Mouse (Mus musculus) midbrain, embryonic 16.5 days (tissue): ENCODE results near the gene Adam17. TPM values are rescaled to one million over a fixed set of nuclear protein-coding genes. Genes with fewer than 3 reads are reported as not detected.

Experiments
- ATAC-seq: fragments of 200-750 bp; cut with Nextera tagmentation; 2 replicates; pipeline ENCODE4 v1.8.0; 2017; ENCODE audit warnings: moderate TSS enrichment
- H3K27ac ChIP-seq: fragments of 300-500 bp; sonication (generic); 2 replicates; pipeline ENCODE4 v1.5.1; 2014; ENCODE audit warnings: mild to moderate bottlenecking, low read length, mixed read lengths
- H3K27me3 ChIP-seq: fragments of 300-500 bp; sonication (generic); 2 replicates; pipeline ENCODE4 v1.6.1; 2014; ENCODE audit warnings: low read depth, low read length, mixed read lengths; ENCODE audit not compliant: control insufficient read depth, insufficient read depth
- H3K36me3 ChIP-seq: fragments of 300-500 bp; sonication (generic); 2 replicates; pipeline ENCODE4 v1.6.1; 2014; ENCODE audit warnings: mild to moderate bottlenecking, low read length, moderate library complexity, mixed read lengths; ENCODE audit not compliant: control insufficient read depth, insufficient read depth
- H3K4me1 ChIP-seq: fragments of 300-500 bp; sonication (generic); 2 replicates; pipeline ENCODE4 v1.6.1; 2014; ENCODE audit warnings: mild to moderate bottlenecking, low read length, mixed read lengths; ENCODE audit not compliant: control insufficient read depth, insufficient read depth
- H3K4me2 ChIP-seq: fragments of 300-500 bp; sonication (generic); 2 replicates; pipeline ENCODE4 v1.6.1; 2014; ENCODE audit warnings: mild to moderate bottlenecking, low read length, mixed read lengths
- H3K4me3 ChIP-seq: fragments of 300-500 bp; sonication (generic); 2 replicates; pipeline ENCODE4 v1.5.1; 2014; ENCODE audit warnings: low read depth, mild to moderate bottlenecking, low read length, moderate library complexity, mixed read lengths
- H3K9ac ChIP-seq: fragments of 300-500 bp; sonication (generic); 2 replicates; pipeline ENCODE4 v1.6.1; 2014; ENCODE audit warnings: low read depth, low read length, mixed read lengths
- H3K9me3 ChIP-seq: fragments of 300-500 bp; sonication (generic); replicated peaks from 2 replicates; pipeline ENCODE4 v1.6.1; 2014; ENCODE audit warnings: mild to moderate bottlenecking, low read length, mixed read lengths; ENCODE audit not compliant: control insufficient read depth, poor library complexity, severe bottlenecking
- WGBS: fragments of 180-500 bp; shearing (Covaris S2); extraction: QIAGEN DNeasy Blood & Tissue Kit; methylation state at CpG from one replicate; pipeline ENCODE4 v1.1.7; 2014; 5-methylcytosine and 5-hydroxymethylcytosine counted together
- polyA plus RNA-seq: library from polyadenylated mRNA; unstranded; fragments of >200 nt; fragmentation: Nextera tagmentation; extraction: Ambion mirVana; gene quantifications from 2 replicates; pipeline ENCODE4 v1.2.1, GENCODE M21; 2015

The Adam17 gene
- polyA plus RNA-seq, 1 experiment from 2014 or later: 16.0 TPM

DNA sequence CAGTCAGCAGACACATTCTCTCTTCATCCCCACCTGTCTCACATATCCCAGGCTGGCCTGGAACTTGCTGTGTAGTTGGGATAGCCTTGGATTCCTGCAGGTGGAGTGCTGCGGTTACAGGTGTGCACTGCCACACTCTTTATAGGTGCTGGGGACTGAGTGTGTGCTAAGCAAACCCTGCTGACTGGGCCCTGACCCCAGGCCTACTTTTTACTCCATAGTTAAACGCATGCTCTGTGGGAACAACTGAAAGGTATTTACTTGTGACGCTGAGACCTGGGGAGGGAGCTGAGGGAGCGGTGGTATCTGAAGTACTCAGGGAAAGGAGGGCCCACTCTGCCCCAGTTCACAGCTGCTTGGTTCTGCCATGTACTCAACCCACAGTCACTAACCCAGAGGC lies 51.1 kb downstream of the Adam17 start:
- no peak overlapping the region for H3K4me2 ChIP-seq
- no peak overlapping the region for H3K4me3 ChIP-seq
- peaks cover 16% of the 10 kb centered on the region for H3K36me3 ChIP-seq
- H3K9me3 ChIP-seq: no peaks in the 10 kb centered on the region
- no peaks in the 10 kb centered on the region for H3K4me1 ChIP-seq
- WGBS: 95% methylated on average over 4 of the region's 4 CpGs
- no peak for ATAC-seq
- no peak overlapping the region for H3K9ac ChIP-seq
- H3K27me3 ChIP-seq: no peaks in the 10 kb centered on the region
- no peak overlapping the region for H3K27ac ChIP-seq

DNA sequence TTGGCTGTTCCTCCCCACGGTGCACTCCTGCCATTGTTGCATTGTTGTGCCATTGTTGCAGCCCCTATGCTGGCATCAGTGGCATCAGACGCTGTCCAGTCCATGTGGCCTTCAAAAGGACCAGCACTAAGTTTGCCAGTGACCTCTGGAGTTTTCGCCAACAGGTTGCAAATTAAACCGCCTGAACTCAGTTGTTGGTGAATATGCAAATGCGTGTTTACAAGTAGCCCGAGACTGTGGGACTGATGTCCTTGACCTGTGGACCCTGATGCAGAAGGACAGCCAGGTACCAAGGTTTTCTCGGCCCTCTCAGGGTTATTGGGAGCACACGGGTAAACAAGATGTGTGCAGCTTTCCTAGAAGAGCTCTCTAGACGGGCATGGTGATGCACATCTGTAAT lies 52.3 kb downstream of the Adam17 start:
- Histone ChIP-seq H3K9me3 (no peaks in the 10 kb centered on the region), H3K4me3 (no peak overlapping the region), H3K27me3 (no peaks in the 10 kb centered on the region), H3K9ac (no peak overlapping the region), H3K4me1 (no peaks in the 10 kb centered on the region), H3K4me2 (no peak overlapping the region), H3K27ac (no peak overlapping the region), H3K36me3 (peaks cover 10% of the 10 kb centered on the region)
- ATAC-seq: no peak
- 86% methylated on average over 9 of the region's 9 CpGs for WGBS

DNA sequence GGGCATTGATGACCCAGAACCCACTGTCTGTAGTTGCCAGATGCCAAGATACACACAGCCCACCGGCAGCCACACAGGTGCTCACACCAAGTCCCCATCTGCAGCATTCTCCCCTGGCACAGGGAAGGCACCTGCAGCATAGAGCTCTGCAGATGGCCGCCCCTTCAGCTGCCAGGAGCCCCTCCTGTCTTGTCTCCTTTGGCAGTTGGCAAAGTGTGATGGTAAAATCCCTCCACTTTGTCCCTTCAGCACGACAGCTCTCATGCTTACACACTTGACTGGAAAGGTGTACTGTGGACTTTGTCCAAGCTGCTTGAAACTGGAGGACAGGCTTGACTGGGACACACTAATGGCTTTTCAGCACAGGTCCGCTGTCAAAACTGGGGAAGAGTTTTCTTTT lies 53.1 kb downstream of the Adam17 start:
- H3K27me3 ChIP-seq: no peaks in the 10 kb centered on the region
- 93% methylated on average over 4 of the region's 4 CpGs for WGBS

DNA sequence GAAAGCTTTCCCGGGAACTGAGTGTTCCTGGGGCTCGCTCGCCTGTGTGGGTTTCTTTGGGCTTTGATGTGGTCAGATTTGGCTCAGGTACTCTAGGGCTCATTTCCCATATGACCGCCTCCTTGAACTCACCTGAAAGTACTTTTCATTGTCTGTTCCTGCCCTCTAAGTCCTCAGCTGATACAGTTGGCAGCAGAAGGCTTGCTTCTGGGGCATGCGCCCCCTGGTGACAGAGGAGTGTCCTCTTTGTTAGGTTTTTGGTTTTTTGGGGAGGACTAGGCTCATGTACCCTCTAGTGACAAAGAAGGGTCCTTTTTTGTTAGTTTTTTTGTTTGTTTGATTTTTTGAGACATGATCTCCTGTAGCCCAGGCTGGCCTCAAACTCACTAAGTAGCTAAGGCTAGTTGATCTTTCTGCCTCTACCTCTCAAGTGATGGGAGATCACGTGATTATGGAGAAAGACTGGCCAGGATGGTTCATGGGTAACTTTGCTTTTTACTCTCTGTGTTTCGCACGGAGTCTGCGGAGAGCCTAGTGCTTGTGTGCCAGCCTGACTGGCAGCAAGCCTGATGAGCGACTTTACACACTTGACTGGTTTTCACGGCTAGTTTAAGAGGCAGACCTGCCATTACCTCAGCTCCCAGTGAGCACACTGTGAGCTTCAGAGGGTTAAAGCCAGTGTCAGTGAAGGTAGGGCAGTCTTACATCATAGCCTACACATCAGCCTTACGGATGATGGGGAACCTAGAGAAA lies 55.1 kb downstream of the Adam17 start:
- Histone ChIP-seq H3K4me3 (no peak overlapping the region), H3K4me2 (no peak overlapping the region), H3K36me3 (no peaks in the 10 kb centered on the region), H3K9me3 (no peaks in the 10 kb centered on the region), H3K27ac (no peak overlapping the region), H3K4me1 (no peaks in the 10 kb centered on the region), H3K9ac (no peak overlapping the region), H3K27me3 (no peaks in the 10 kb centered on the region)
- WGBS: 75% methylated on average over 12 of the region's 12 CpGs
- no peak for ATAC-seq

More for the DNA sequence above, 53.1 kb downstream of the Adam17 start:
- Histone ChIP-seq H3K27ac (no peak overlapping the region), H3K9me3 (no peaks in the 10 kb centered on the region), H3K4me1 (no peaks in the 10 kb centered on the region), H3K36me3 (peaks cover 10% of the 10 kb centered on the region), H3K4me2 (no peak overlapping the region), H3K4me3 (no peak overlapping the region), H3K9ac (no peak overlapping the region)
- no peak for ATAC-seq

DNA sequence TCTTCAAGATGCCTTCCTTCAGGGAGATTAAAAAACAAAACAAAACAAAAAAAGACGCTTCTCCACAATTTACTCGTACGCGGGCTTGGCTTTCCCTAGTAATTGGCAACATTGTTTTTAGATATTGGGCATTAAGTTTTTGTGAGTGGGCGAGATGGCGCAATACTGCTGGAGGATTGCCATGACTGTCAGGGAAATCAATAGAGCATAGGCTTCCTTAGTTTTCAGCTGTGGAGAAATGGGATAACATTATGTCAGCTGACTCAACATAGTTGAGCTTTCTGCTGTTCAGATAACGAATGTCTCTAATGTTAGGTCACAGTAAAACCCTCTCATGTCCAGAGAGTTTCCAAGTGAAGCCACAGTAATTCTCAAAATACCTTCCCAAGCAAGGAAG lies 56.6 kb downstream of the Adam17 start:
- Histone ChIP-seq H3K9ac (peak overlapping the region; percentile 66; the same call in 1 of the 2 replicates), H3K4me1 (no peaks in the 10 kb centered on the region), H3K9me3 (no peaks in the 10 kb centered on the region), H3K4me2 (peak overlapping the region; percentile 59), H3K4me3 (peak overlapping the region; percentile 54), H3K27ac (no peak overlapping the region), H3K36me3 (peaks cover 7% of the 10 kb centered on the region), H3K27me3 (no peaks in the 10 kb centered on the region)
- 25% methylated on average over 7 of the region's 7 CpGs for WGBS
- ATAC-seq: no peak

DNA sequence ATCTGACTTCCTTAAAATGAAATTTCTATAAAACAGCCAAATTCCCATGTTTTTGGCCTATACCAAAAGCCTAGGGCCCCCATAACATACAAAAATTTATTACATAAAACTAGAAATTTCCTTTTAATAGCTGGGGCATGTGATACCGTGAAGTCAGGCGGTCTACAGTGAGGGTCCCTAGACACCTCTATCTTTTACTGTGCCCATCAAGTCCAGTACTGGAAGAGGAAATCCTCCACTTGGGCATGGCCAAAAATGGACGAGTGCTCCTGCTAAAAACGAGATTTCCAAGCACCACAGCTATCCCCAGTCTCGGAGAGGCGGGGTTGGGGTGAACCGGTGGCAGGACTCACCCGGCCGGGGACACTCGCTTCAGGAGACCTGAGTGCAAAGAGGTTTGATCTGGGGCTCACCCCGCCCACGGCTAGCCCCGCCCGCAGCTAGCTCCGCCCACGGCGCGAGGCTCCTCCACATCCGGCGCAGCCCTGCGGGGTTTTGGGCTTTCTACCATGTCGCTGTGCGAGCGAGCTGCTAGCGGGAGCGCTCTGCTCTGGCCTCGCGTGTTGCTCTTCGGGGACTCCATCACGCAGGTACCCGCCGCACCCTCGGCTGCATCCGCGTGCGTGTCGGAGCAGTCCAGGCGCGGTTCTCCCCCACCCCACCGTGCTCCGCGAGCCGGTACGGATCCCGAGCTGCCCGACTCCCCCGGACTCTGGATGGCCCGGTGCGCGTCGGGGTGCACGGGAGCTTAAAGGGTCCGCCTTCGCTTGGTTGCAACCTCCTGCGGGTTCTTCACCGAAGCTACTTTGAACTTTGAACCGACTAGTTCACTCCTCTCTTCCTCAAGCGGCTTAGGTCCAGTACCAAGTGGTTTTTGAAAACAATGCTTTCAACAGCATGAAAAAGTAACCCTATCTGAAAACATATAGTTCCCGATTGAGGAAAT lies 57.2 kb downstream of the Adam17 start, which contains the start of gene Iah1:
Gene Iah1, plus strand, starts transcription at position 467 of the 946 bp plus-strand sequence.
- Histone ChIP-seq H3K4me2 (peak within 1 kb of the TSS; percentile 59), H3K36me3 (peaks cover 8% of the 10 kb centered on the region), H3K9ac (peak within 1 kb of the TSS; percentile 66), H3K4me3 (peak within 1 kb of the TSS; percentile 54), H3K27me3 (no peaks in the 10 kb centered on the region), H3K27ac (no peak within 1 kb of the TSS; the same call in 1 of the 2 replicates), H3K9me3 (no peaks in the 10 kb centered on the region), H3K4me1 (no peaks in the 10 kb centered on the region)
- WGBS: 2% methylated on average over 59 of the region's 59 CpGs
- peak; percentile 92 for ATAC-seq

DNA sequence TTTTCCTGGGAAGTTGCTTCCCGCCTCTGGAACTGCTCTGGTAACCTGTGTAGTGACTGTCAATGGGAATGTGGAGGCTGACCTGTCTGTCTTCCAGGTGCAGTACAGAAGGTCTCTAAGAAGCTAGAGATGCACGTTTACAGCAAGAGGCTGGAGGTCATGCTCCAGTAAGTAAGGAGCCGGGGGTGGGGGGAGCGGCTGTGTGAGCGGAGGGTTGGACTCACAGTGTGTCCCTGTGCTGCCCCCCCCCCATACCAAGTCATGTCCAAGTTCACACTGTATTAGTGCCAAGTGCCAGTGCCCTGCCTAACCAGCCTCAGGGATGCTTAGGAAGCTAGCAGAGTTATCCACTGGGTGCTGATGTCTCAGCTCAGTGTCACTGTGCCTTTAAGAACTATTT lies 61.2 kb downstream of the Adam17 start:
- Histone ChIP-seq H3K4me1 (no peaks in the 10 kb centered on the region), H3K9ac (no peak overlapping the region), H3K27ac (no peak overlapping the region), H3K4me3 (no peak overlapping the region), H3K36me3 (peaks cover 32% of the 10 kb centered on the region), H3K4me2 (no peak overlapping the region), H3K9me3 (no peaks in the 10 kb centered on the region), H3K27me3 (no peaks in the 10 kb centered on the region)
- ATAC-seq: no peak
- WGBS: 92% methylated on average over 5 of the region's 5 CpGs

DNA sequence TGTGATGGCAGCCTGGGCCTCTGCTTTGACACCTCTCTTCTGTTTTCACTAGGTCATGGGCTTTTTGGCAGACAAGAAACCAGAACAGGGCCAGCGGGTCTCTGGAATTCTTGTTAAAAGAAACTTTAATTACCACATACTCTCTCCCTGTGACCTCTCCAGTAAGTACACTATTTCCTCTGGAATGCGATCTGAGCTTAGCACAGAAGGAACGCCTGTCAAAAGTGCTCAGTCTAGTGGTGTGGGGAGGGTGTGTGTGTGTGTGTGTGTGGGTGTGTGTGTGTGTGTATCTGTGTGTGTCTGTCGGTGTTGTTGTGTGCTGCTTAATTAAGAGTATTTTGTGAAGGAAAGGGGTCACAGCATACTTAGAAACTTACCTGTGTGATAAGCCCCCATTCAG lies 66.7 kb downstream of the Adam17 start:
- H3K27me3 ChIP-seq: no peaks in the 10 kb centered on the region
- H3K36me3 ChIP-seq: peaks cover 55% of the 10 kb centered on the region
- no peak overlapping the region for H3K27ac ChIP-seq
- WGBS: 93% methylated on average over 4 of the region's 4 CpGs
- H3K4me2 ChIP-seq: no peak overlapping the region
- no peak overlapping the region for H3K4me3 ChIP-seq
- no peak for ATAC-seq
- H3K4me1 ChIP-seq: no peaks in the 10 kb centered on the region
- no peak overlapping the region for H3K9ac ChIP-seq
- no peaks in the 10 kb centered on the region for H3K9me3 ChIP-seq

DNA sequence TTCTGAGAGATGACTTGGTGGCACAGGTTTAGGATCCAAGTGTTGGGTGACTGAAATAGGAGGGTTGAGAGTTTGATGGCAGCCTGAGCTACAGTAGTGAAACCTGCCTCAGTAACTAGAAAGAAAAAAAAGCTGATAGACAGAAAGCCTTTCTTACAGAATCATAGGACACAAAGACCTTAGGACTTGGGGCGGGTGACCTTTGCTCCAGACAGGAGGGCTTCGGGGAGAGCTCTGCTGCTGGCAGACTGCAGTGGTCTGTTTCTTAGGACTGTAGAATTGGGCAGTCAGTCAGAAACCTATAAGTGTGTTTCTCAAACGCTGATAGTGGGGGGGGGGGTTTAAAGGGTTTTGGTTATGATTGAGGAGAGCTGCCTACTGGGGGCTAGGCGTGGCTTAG lies 67.7 kb downstream of the Adam17 start:
- H3K36me3 ChIP-seq: peaks cover 59% of the 10 kb centered on the region

More for the DNA sequence above, 67.7 kb downstream of the Adam17 start:
- Histone ChIP-seq H3K4me1 (no peaks in the 10 kb centered on the region), H3K9ac (no peak overlapping the region), H3K4me3 (no peak overlapping the region), H3K27ac (no peak overlapping the region), H3K4me2 (no peak overlapping the region), H3K27me3 (no peaks in the 10 kb centered on the region), H3K9me3 (no peaks in the 10 kb centered on the region)
- WGBS: 97% methylated on average over 4 of the region's 4 CpGs
- no peak for ATAC-seq
